Mouse (Mus musculus): ENCODE data around the gene Lrrc59.

DNA sequence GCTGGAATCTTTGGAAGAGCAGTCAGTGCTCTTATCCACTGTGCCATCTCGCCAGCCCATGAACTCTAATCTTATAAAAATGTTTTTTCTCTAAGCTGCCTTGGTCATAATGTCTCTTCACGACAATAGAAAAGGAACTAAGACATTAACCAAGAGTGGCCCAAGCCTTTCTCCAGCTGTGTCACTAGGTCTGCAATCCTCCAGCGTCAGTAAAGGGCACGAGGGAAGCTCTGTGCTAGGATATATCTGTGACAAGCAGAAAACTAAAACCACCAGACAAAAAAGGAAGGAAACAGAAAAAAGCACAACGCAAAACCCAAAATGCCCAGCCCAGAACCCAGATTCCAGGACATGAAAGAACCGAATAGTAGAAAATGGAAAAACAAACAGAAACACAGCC, 57.6 kb downstream of the Lrrc59 start:
- TF ChIP-seq POLR2A (IDR thresholded peaks at IDR 0.05; ENCODE audit: borderline replicate concordance, extremely low read depth, insufficient read depth, insufficient read length, poor library complexity, severe bottlenecking) (no peak), CTCF (IDR thresholded peaks at IDR 0.05; ENCODE audit: borderline replicate concordance, extremely low read depth, insufficient read depth, insufficient read length) (no peak)

Data from brain, embryonic 14.5 days (tissue).